Mouse (Mus musculus): ENCODE measurements around the gene Zfp689. TPM values are rescaled to one million over a fixed set of nuclear protein-coding genes. Genes with fewer than 3 reads are reported as not detected.

The Zfp689 gene
- polyA plus RNA-seq, 1 experiment from 2014 or later, result 3.3 TPM

- H3K4me3 ChIP-seq, result peak overlapping the region; percentile 74
- no peak overlapping the region for H3K27ac ChIP-seq
- peaks cover 12% of the 10 kb centered on the region for H3K36me3 ChIP-seq
- peaks cover 29% of the 10 kb centered on the region for H3K4me1 ChIP-seq
- peaks cover 10% of the 10 kb centered on the region for H3K27me3 ChIP-seq (replicated peaks)
- peak overlapping the region; percentile 90 for H3K4me2 ChIP-seq
- peak overlapping the region; percentile 80 for H3K9ac ChIP-seq
- ATAC-seq, result no peak
- 71% methylated on average over 8 of the region's 8 CpGs for WGBS (ENCODE audit: insufficient replicate concordance)
- no peaks in the 10 kb centered on the region for H3K9me3 ChIP-seq (replicated peaks)
Measured at GRCm38 (mm10) chr7:127392251-127392824, 56.6 kb downstream of the Zfp689 start.

Small RNA genes within 50 kb of the gene (microRNA-seq; reads per million reads assigned to microRNA genes)
- not detected for gene Gm47278
- gene Mir7060, result not detected

Other genes starting within 250 kb of the Zfp689 start
- 26.7 and 30.9 TPM in 2 replicates for gene Tbc1d10b, start 240.7 kb downstream of the Zfp689 start, polyA plus RNA-seq (2016; fragmentation: Nextera tagmentation; extraction: Ambion mirVana)
- 37.6 and 41.4 TPM in 2 replicates for gene Mylpf, start 240.3 kb downstream of the Zfp689 start, polyA plus RNA-seq (2016; fragmentation: Nextera tagmentation; extraction: Ambion mirVana)
- gene Zfp553, start 216.1 kb downstream of the Zfp689 start, polyA plus RNA-seq (2016; fragmentation: Nextera tagmentation; extraction: Ambion mirVana), result 13.7 and 14.2 TPM in 2 replicates
- 10.6 and 13.6 TPM in 2 replicates for gene Sept1, start 216.0 kb downstream of the Zfp689 start, polyA plus RNA-seq (2016; fragmentation: Nextera tagmentation; extraction: Ambion mirVana)
- gene Zfp771, start 204.9 kb downstream of the Zfp689 start, polyA plus RNA-seq (2016; fragmentation: Nextera tagmentation; extraction: Ambion mirVana), result 30.0 and 31.6 TPM in 2 replicates
- 163 and 167 TPM in 2 replicates for gene Dctpp1, start 188.4 kb downstream of the Zfp689 start, polyA plus RNA-seq (2016; fragmentation: Nextera tagmentation; extraction: Ambion mirVana)
- 170 and 172 TPM in 2 replicates for gene Sephs2, start 175.1 kb downstream of the Zfp689 start, polyA plus RNA-seq (2016; fragmentation: Nextera tagmentation; extraction: Ambion mirVana)
- gene Itgal, start 152.9 kb downstream of the Zfp689 start, polyA plus RNA-seq (2016; fragmentation: Nextera tagmentation; extraction: Ambion mirVana), result 6.0 and 6.3 TPM in 2 replicates
- 4.8 and 5.2 TPM in 2 replicates for gene Zfp768, start 103.6 kb downstream of the Zfp689 start, polyA plus RNA-seq (2016; fragmentation: Nextera tagmentation; extraction: Ambion mirVana)
- 3.9 and 4.1 TPM in 2 replicates for gene Zfp747, start 73.1 kb downstream of the Zfp689 start, polyA plus RNA-seq (2016; fragmentation: Nextera tagmentation; extraction: Ambion mirVana)
- gene 9130019O22Rik, start 62.0 kb downstream of the Zfp689 start, polyA plus RNA-seq (2016; fragmentation: Nextera tagmentation; extraction: Ambion mirVana), result 2.1 and 2.4 TPM in 2 replicates
- 1.7 and 1.8 TPM in 2 replicates for gene E430018J23Rik, start 55.5 kb downstream of the Zfp689 start, polyA plus RNA-seq (2016; fragmentation: Nextera tagmentation; extraction: Ambion mirVana)
- 2.4 and 2.5 TPM in 2 replicates for gene Zfp764, start 42.3 kb downstream of the Zfp689 start, polyA plus RNA-seq (2016; fragmentation: Nextera tagmentation; extraction: Ambion mirVana)
- 11.0 and 11.6 TPM in 2 replicates for gene Zfp688, start 27.1 kb downstream of the Zfp689 start, polyA plus RNA-seq (2016; fragmentation: Nextera tagmentation; extraction: Ambion mirVana)
- 29.6 and 31.0 TPM in 2 replicates for gene Prr14, start 10.5 kb upstream of the Zfp689 start, polyA plus RNA-seq (2016; fragmentation: Nextera tagmentation; extraction: Ambion mirVana)
- gene Fbrs, start 30.0 kb upstream of the Zfp689 start, polyA plus RNA-seq (2016; fragmentation: Nextera tagmentation; extraction: Ambion mirVana), result 6.9 and 8.1 TPM in 2 replicates
- 38.2 and 38.8 TPM in 2 replicates for gene Srcap, start 62.8 kb upstream of the Zfp689 start, polyA plus RNA-seq (2016; fragmentation: Nextera tagmentation; extraction: Ambion mirVana)
- 7.9 and 8.8 TPM in 2 replicates for gene Gm42715, start 70.4 kb upstream of the Zfp689 start, polyA plus RNA-seq (2016; fragmentation: Nextera tagmentation; extraction: Ambion mirVana)
- 1.7 and 2.9 TPM in 2 replicates for gene Tmem265, start 112.2 kb upstream of the Zfp689 start, polyA plus RNA-seq (2016; fragmentation: Nextera tagmentation; extraction: Ambion mirVana)
- gene Phkg2, start 124.2 kb upstream of the Zfp689 start, polyA plus RNA-seq (2016; fragmentation: Nextera tagmentation; extraction: Ambion mirVana), result 23.1 and 26.7 TPM in 2 replicates
- gene Ccdc189, start 139.4 kb upstream of the Zfp689 start, polyA plus RNA-seq (2016; fragmentation: Nextera tagmentation; extraction: Ambion mirVana), result 7.9 and 8.8 TPM in 2 replicates
- 36.3 and 36.9 TPM in 2 replicates for gene Rnf40, start 139.6 kb upstream of the Zfp689 start, polyA plus RNA-seq (2016; fragmentation: Nextera tagmentation; extraction: Ambion mirVana)
- gene Zfp629, start 166.6 kb upstream of the Zfp689 start, polyA plus RNA-seq (2016; fragmentation: Nextera tagmentation; extraction: Ambion mirVana), result 3.3 and 3.8 TPM in 2 replicates